Mouse (Mus musculus): ENCODE data around the gene 2010003K11Rik.
A peak's percentile ranks its signal among the peaks of the same experiment; 100 is the strongest.

The 2010003K11Rik gene

DNA sequence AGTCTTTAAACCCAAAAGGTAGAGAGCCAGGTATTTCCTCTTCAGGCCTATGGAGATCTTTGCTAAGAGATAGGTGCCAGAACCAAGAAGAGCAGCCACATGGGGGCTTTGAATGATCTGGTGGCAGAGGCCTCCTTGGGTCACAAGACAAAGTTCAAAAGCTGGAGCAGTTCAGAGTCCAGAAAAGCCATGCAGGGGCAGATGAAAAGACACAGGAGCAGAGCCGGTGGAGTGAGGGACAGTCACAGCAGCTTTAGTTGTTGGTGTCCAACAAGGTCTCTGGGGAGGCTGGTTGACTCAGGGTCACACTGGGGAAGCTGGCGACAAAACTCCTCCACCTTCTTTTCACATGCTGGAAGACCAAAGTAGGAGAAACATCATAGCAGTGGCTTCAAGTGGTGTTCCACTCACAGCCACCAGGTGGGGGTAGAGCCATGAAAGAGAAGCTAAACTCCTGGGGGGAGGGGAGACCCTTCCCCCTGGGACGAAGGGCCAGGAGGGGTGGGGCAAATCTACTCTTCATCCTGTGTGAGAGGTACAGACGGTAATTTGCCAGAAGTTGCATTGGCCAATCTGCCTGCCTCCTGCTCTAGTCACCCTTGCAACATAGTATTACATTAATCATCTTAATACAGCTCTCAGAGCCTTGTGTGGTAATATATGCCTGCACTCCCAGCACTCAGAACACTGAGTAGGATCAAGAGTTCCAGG, 965 bp downstream of the 2010003K11Rik start:
- DNase-seq (ENCODE audit: low spot score in 2 of 2): peak; percentile 67 to 68

DNA sequence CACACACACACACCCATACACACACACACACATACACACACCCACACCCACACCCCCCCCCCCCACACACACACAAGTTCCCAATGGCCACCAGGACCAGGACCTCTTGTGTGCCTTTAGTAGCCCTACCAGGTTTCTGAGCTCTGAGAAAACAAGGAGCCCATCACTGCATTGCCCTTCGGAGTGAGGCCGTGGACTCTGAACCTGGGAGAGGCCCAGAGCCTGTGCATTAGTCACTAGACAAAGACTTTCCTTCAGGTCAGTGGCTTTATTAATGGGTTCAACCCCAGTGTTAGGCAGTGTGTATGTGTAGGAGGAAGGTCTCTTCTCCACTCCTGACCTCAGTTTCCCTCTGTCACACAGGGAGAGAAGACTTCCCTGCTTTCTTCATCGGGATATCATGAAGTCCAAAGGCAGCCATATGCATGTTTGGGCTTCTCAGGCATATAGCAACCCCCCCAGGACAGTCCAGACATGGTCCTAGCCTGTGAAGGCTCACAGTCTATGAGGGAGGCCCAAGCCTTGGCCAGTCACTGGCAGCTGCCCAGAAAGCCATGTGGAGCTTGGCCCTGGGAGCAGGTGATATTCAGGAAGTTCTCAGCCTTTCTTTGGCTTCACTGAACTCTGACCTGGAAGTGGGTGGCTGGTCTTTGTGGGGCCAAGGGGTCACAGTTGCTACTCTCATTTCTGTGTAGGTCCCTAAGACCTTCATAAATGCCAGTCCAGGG, 1.7 kb downstream of the 2010003K11Rik start:
- no peak for DNase-seq (ENCODE audit: low spot score in 2 of 2)

DNA sequence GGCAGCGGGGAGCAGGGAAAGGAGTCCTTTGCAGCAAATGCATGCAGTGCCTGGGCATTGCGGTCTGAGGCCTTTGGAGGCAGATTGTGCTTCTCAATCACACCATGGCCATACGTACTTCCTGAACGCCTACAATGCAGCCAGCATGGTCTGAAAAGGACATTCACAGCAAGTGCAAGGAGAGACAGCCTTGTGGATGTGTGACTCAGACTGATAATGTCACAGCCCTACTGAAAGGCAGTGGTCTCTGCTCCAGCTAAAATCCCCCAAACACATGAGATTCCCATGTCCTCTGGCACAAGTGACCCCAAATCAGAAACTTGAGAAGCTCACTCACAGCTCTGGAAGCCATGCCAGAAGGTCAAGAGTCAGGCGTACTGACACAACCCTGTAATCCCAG, 2.6 kb downstream of the 2010003K11Rik start:
- no peak for DNase-seq (ENCODE audit: low spot score in 2 of 2)

DNA sequence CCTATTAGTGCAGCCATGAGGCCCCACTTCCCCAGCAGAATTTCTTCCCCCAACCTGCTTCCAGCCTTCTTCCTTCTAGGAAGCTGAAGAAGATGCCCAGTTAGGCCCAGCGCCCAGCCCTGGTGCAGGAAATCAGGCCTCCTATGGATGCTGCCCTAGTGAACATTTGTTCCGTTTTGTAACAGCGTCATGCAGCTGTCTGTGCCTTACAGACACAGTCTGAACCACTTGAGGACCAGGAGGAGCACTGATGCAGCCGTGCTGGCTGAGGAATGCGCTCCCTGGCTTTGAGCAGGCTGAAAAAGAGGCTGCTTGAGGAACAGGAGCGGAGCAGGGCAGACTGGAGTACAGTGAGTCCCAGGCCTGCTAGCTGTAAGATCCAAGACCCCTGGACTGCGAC, 3.7 kb downstream of the 2010003K11Rik start:
- no peak for DNase-seq (ENCODE audit: low spot score in 2 of 2)

GRCm38 (mm10) chr19:4492526-4493296, 5.7 kb downstream of the 2010003K11Rik start:
- no peak for DNase-seq (ENCODE audit: low spot score in 2 of 2)

- DNase-seq (ENCODE audit: low spot score in 2 of 2): no peak
Observed at GRCm38 (mm10) chr19:4491080-4491695, 7.2 kb downstream of the 2010003K11Rik start.

GRCm38 (mm10) chr19:4487877-4488276, 10.5 kb downstream of the 2010003K11Rik start:
- DNase-seq (ENCODE audit: low spot score in 2 of 2): no peak

GRCm38 (mm10) chr19:4485006-4485405, 13.4 kb downstream of the 2010003K11Rik start:
- DNase-seq (ENCODE audit: low spot score in 2 of 2): no peak

GRCm38 (mm10) chr19:4482111-4482859, 16.1 kb downstream of the 2010003K11Rik start:
- no peak for DNase-seq (ENCODE audit: low spot score in 2 of 2)

DNA sequence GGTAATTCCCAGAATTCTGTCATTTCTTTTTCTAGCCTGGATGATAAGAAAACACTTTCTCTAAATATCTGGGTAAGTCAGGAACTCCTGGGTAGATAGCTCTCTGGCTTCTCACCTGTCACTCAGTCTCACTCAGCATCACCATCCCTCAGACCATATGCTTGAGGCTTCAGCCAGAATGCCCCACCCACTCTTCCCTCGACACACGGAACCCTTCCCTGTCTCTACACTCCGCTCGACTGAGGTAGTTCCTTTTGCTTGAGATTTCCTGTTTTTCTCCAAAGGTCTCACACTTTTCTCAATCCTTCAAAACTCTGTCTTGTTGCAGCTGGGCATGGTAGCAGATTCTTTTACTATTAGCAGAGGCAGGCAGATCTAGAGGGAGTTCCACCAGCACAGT, 17.1 kb downstream of the 2010003K11Rik start:
- no peak for DNase-seq (ENCODE audit: low spot score in 2 of 2)

DNA sequence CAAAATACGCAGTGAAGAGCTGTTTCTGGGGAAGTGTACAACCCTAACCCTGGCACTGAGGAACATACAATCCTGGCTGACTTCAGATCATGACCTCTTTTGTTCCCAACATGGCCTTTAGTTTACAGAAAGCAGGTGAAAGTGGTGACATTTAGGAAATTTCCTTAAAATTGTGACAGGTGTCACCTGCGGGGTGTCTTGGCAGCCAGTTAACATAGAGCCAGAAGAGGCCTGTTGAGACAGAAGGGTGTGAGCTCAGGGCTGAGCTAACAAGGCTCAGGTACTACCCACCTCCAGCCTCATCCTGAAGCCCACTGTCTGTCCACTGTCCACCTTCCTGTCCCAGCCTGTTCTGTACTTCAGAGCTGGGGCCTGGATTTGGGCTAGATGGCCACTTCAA, 18.3 kb downstream of the 2010003K11Rik start:
- DNase-seq (ENCODE audit: low spot score in 2 of 2): no peak

DNA sequence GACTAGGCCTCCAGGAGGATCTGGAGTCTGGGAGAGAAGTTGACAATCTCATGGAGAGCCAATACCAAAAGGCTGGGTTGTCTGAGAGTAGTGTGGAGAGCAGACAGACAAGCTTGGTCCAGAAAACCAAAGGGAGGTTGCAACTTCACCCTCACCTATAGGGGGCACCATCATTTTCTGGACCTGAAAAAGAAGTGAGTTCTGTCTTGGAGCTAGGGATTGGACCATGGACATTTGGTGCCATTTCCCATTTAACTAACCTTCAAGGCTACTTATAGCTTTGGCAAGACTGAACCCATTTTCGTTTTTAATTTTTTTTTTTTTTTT, 20.2 kb downstream of the 2010003K11Rik start:
- DNase-seq (ENCODE audit: low spot score in 2 of 2): no peak

DNA sequence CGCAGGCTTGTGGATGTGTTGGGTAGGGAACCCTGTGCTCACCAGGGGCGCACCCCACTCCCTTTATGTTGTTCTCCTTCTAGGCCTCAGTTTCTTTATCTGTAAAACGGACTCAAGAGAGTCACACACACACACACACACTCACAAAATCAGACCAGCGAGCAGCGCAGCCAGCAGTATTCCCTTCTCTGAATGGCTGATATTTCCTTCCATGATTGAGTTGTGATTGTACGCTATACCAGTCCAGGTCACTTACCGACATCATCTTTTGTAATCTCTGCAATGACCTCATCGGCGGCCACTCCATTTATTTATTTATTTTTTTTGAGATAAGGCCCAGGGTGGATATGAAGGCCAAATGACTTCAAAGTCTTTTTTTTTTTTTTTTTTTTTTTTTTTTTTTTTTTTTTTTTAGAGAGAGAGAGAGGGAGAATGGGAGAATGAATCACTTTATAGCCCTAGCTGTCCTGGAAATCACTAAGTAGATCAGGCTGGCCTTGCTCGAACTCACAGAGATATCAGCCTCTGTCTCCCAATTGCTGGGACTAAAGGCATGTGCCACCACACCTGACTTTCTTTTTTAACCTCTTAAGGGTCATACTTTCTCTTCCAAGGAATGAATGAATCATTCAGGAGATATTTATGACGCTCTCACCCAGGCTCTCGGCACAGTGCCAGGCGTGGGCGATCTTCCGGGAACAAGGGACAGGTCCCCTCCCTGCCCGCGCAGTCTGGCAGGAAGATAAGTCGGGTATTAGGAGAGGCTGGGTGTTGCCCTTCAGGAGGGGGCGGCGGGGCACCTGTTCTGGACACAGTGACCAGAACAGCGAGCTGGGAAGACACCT, 20.8 kb downstream of the 2010003K11Rik start, which contains the start of gene Syt12:
Gene Syt12, minus strand, starts transcription at position 103 of the 845 bp plus-strand sequence.
- peak in 1 of 2 experiments; percentile 46 for DNase-seq (ENCODE audit: low spot score in 2 of 2)

- DNase-seq (ENCODE audit: low spot score in 2 of 2): peak in 1 of 2 experiments; percentile 34
Observed at GRCm38 (mm10) chr19:4476601-4477257, 21.7 kb downstream of the 2010003K11Rik start.

DNA sequence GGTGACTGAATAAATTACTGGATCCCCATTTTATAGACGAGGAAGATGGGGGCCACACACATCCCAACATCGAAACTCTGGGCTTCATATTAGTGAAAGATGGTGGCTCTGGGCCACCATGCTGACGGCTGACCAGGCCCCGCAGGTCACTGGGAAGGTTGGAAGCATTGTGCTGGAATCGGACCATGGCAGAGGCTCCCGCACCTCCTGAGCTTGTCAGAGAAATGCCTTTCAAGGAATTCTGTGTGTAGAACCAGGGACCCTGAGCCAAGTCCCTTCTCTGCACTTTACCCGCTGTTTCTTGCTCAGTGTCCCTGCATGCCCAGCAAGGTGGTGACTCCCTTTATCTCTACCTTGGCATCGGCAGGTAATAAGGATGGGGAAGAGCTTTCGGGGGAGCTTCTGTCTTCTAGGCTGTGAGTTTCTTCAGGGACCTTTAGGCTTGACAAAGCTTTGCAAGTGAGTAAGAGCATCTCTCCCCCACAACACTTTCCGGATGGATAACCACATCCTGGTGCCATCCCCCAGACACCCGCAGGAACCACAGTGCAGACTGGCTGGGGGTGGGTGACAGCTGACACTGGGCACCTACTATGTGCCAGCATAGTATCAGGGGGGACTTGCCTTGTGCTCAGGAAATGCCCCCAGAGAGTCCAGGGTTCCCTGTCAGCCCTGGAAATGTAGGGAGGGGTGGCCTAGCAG, 23.0 kb downstream of the 2010003K11Rik start:
- no peak for DNase-seq (ENCODE audit: low spot score in 2 of 2)

- no peak for DNase-seq (ENCODE audit: low spot score in 2 of 2)
Observed at GRCm38 (mm10) chr19:4474739-4475138, 23.6 kb downstream of the 2010003K11Rik start.

DNA sequence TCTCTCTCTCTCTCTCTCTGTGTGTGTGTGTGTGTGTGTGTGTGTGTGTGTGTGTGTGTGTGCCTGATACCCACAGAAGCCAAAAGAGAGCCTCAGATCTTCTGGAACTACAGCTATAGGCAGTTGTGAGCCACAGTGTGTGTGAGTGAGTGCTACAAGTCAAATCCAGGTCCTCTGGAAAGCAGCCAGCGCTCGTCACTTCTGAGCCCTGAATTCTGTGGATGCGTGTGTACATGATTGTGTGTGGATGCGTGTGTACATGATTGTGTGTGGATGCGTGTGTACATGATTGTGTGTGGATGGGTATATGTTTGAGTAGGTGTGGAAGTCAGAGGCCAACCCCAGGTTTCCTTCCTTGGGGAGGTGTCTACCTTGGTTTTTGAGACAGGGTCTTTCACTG, 24.8 kb downstream of the 2010003K11Rik start:
- no peak for DNase-seq (ENCODE audit: low spot score in 2 of 2)

DNA sequence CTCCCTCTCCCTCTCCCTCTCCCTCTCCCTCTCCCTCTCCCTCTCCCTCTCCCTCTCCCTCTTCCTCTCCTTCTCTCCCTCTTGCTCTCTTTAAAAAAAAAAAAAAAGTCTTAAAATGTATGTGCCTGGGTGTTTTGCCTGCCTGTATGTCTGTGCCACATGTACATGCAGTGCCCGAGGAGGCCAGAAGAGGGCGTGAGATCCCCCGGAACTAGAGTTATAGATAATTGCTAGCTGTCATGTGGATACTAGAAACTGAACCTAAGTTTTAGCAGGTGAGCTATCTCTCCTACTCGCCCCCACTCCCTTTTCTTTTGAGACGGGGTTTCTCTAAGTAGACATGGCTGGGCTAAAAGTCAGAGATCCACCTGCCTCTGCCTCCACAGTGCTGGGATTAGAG, 30.0 kb downstream of the 2010003K11Rik start:
- no peak for DNase-seq (ENCODE audit: low spot score in 2 of 2)

GRCm38 (mm10) chr19:4464666-4465065, 33.7 kb downstream of the 2010003K11Rik start:
- no peak for DNase-seq (ENCODE audit: low spot score in 2 of 2)

All from frontal cortex, postnatal 25 days (tissue).